Mouse (Mus musculus): ENCODE measurements around the gene Phkb.

The Phkb gene

DNA sequence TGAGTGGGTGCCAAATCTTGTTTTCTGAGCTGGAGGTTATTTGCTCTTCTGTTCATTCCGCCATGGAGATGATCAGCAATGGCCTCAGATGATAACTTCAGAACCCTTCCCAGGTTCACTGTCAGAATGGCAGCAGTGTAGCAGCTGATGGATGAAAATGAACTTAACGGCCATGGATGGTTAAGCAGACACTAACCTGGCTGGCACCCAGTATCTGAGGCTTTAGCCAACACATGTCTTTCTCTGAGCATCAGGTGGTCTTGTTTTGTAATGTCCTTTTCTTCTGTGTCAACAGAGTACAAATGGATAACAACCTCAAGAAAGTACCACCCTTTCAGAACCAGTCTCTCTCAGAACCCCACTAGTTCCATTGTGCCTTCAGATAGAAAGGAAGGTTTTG lies 246.0 kb downstream of the Phkb start:
- no peak for DNase-seq (ENCODE audit: extremely low read depth, low read depth)

DNA sequence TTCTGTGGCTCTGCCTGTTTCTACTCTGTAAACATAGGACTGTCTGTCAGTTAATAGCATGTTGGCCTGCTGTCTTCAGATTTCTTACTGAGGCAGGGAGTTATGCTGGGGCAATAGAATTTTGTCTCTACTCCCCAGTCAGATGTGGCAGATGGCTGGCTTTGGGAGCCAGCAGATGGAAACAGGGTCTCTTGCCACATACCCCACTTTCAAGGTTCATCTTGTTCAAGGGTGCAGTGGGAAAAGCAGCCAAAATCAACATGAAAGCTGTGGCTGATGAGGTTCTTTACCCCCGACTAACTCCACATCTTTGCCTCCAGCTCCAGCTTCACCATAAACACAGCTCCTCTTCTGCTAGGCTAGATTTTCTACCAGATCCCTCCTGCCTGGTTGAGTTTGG lies 246.7 kb downstream of the Phkb start:
- DNase-seq (ENCODE audit: extremely low read depth, low read depth), result no peak

DNA sequence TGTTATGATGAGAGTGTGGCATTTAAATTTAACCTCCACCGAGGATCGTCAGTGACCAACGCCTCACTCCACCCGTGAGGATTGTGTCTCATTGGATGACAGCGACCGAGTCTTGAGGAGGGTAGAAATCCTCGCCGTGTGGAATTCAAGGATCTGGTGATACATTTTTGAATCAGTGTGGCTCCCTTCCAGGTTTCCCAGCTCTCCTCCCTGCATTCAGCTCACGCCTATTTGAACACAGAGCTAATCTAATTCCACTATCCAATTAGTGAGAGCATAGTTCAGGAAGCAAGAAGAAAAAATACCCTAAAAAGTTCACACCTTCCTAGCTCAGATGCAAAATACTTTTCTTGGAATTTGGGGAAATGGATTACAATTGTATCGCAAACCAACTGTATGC lies 249.9 kb downstream of the Phkb start:
- no peak for DNase-seq (ENCODE audit: extremely low read depth, low read depth)

Measured in MEL-GATA-1-ER (cell line).